Mouse (Mus musculus) ES-E14 (cell line): ENCODE results near the gene Hipk4. TPM values are rescaled to one million over a fixed set of nuclear protein-coding genes. Genes with fewer than 3 reads are reported as not detected.

ENCODE experiments used
- DNase-seq: peaks from one replicate; pipeline ENCODE4 v3.0.0-alpha.2; 2013; ENCODE audit warnings: low read depth, low spot score
- H3K27ac ChIP-seq: 2 replicates; pipeline ENCODE4 v1.5.1; 2012; ENCODE audit warnings: low read depth, mild to moderate bottlenecking, low read length, moderate library complexity, mixed read lengths; ENCODE audit not compliant: poor library complexity, insufficient read depth, severe bottlenecking
- H3K36me3 ChIP-seq: 2 replicates; pipeline ENCODE4 v1.6.1; 2012; ENCODE audit warnings: mild to moderate bottlenecking, low read length, moderate library complexity, mixed read lengths; ENCODE audit not compliant: control insufficient read depth, poor library complexity, insufficient read depth, severe bottlenecking
- H3K4me1 ChIP-seq, 2 experiments: fragments of 150-350 bp in 1 of 2; sonication (generic) in 1 of 2; 2 replicates each; pipeline ENCODE4 v1.6.1; 2012; ENCODE audit warnings: low read length in 2 of 2, mild to moderate bottlenecking in 1 of 2, mixed read lengths in 1 of 2; ENCODE audit not compliant: control insufficient read depth in 2 of 2, insufficient read depth in 2 of 2, poor library complexity in 1 of 2
- H3K4me3 ChIP-seq, 2 experiments: fragments of 150-350 bp in 1 of 2; sonication (generic) in 1 of 2; 2 replicates each; pipeline ENCODE4 v1.5.1; 2012; ENCODE audit warnings: low read length in 2 of 2, low read depth in 1 of 2, mild to moderate bottlenecking in 1 of 2, mixed read lengths in 1 of 2; ENCODE audit not compliant: insufficient read depth in 1 of 2, poor library complexity in 1 of 2, severe bottlenecking in 1 of 2
- H3K9ac ChIP-seq: 2 replicates; pipeline ENCODE4 v1.6.1; 2012; ENCODE audit warnings: low read depth, mild to moderate bottlenecking, low read length, mixed read lengths; ENCODE audit not compliant: poor library complexity, insufficient read depth, severe bottlenecking
- H3K9me3 ChIP-seq: fragments of 150-350 bp; sonication (generic); 2 replicates; pipeline ENCODE4 v1.6.1; 2012; ENCODE audit warnings: low read depth, mild to moderate bottlenecking, low read length; ENCODE audit not compliant: control insufficient read depth, insufficient read depth
- CHD2 ChIP-seq: IDR thresholded peaks from 2 replicates; pipeline ENCODE4 v1.6.1; 2014; ENCODE audit warnings: mild to moderate bottlenecking, low read depth, low read length, inconsistent platforms
- HCFC1 ChIP-seq: IDR thresholded peaks from 2 replicates; pipeline ENCODE4 v1.6.1; 2012; ENCODE audit warnings: low read length, inconsistent platforms, borderline replicate concordance; ENCODE audit not compliant: insufficient read depth
- MAFK ChIP-seq: IDR thresholded peaks from 2 replicates; pipeline ENCODE4 v1.6.1; 2014; ENCODE audit warnings: mild to moderate bottlenecking, low read depth, low read length, inconsistent platforms; ENCODE audit not compliant: insufficient read depth
- ZC3H11A ChIP-seq: IDR thresholded peaks from 2 replicates; pipeline ENCODE4 v1.6.1; 2012; ENCODE audit warnings: low read depth, mild to moderate bottlenecking, inconsistent platforms, low read length, borderline replicate concordance
- ZNF384 ChIP-seq: IDR thresholded peaks from 2 replicates; pipeline ENCODE4 v1.6.1; 2012; ENCODE audit warnings: low read depth, low read length, inconsistent platforms
- in situ Hi-C, 2 experiments: fragments of 600-800 bp; cut with MboI; formaldehyde crosslinking; loops; one replicate each; pipeline ENCODE4 v1.15.1; 2025; ENCODE audit warnings: low sequenced_read_pairs in 2 of 2, inconsistent platforms in 1 of 2; ENCODE audit not compliant: unreplicated experiment in 2 of 2
- total RNA-seq: library from RNA; depleted of rRNA; stranded (reverse); fragments of 300-350 nt; gene quantifications from 2 replicates; pipeline ENCODE4 v1.2.3, GENCODE M21; 2012

Hipk4 gene
- total RNA-seq, 1 experiment: 1.7 TPM

- Histone ChIP-seq H3K36me3 (peaks cover 51% of the 10 kb centered on the region; the same call in 1 of the 2 replicates), H3K4me1 (peaks cover 0 to 12% of the 10 kb centered on the region in 2 experiments; a peak in 2 of 4 replicates), H3K9me3 (no peaks in the 10 kb centered on the region), H3K4me3 (no peak overlapping the region), H3K27ac (no peak overlapping the region), H3K9ac (no peak overlapping the region)
- DNase-seq: no peak
- in situ Hi-C loops: no loop called here
- TF ChIP-seq ZC3H11A (no peak), HCFC1 (no peak), CHD2 (no peak), ZNF384 (no peak)
Measured at GRCm38 (mm10) chr7:27536618-27537017, 13.6 kb downstream of the Hipk4 start.

GRCm38 (mm10) chr7:27537998-27538397 lies 14.9 kb downstream of the Hipk4 start:
- in situ Hi-C loops: no loop called here
- no peak for DNase-seq
- Histone ChIP-seq H3K9ac (no peak overlapping the region), H3K4me1 (peaks cover 2 to 11% of the 10 kb centered on the region in 2 experiments; a peak in 3 of 4 replicates), H3K9me3 (no peaks in the 10 kb centered on the region), H3K27ac (no peak overlapping the region), H3K4me3 (no peak overlapping the region), H3K36me3 (peaks cover 43% of the 10 kb centered on the region; the same call in 1 of the 2 replicates)
- no peak for TF ChIP-seq MAFK
- no peak for TF ChIP-seq HCFC1
- no peak for TF ChIP-seq ZC3H11A
- TF ChIP-seq CHD2: no peak
- TF ChIP-seq ZNF384: no peak

GRCm38 (mm10) chr7:27538797-27539196 lies 15.7 kb downstream of the Hipk4 start:
- Histone ChIP-seq H3K9ac (no peak overlapping the region), H3K27ac (no peak overlapping the region), H3K9me3 (no peaks in the 10 kb centered on the region), H3K36me3 (peaks cover 38% of the 10 kb centered on the region; the same call in 1 of the 2 replicates), H3K4me3 (no peak overlapping the region), H3K4me1 (peaks cover 3 to 11% of the 10 kb centered on the region in 2 experiments; a peak in 3 of 4 replicates)
- DNase-seq: no peak
- TF ChIP-seq MAFK: no peak
- TF ChIP-seq HCFC1: no peak
- no peak for TF ChIP-seq CHD2
- TF ChIP-seq ZNF384: no peak
- in situ Hi-C loops: no loop called here

GRCm38 (mm10) chr7:27540521-27540920 lies 17.5 kb downstream of the Hipk4 start:
- TF ChIP-seq CHD2 (no peak), HCFC1 (no peak), ZC3H11A (no peak), ZNF384 (no peak)
- Histone ChIP-seq H3K27ac (no peak overlapping the region), H3K9me3 (no peaks in the 10 kb centered on the region), H3K36me3 (peaks cover 34% of the 10 kb centered on the region; the same call in 1 of the 2 replicates), H3K4me3 (no peak overlapping the region), H3K4me1 (peaks cover 3 to 13% of the 10 kb centered on the region in 2 experiments; a peak in 3 of 4 replicates), H3K9ac (no peak overlapping the region)
- DNase-seq: no peak
- in situ Hi-C loops: no loop called here

DNA sequence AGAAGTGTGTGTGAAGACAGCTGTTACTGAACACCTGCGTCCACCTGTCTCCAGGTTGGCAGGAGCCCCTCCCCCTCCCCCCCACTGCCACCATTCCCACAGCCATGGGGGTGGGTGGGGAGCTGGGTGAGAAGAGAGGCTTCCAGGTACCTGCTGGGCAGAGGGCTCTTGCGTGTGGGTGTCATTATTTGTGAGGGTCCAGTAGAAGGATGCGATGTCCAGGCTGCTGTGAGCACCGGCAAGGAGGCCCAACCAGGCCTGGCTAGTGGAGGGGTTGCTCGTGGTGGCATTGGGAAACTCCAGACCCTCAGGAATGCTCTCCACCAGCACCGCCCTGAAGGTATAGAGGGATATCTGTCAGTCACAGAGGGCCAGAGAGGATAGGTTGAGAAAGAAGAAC lies 17.9 kb downstream of the Hipk4 start:
- Histone ChIP-seq H3K4me1 (peaks cover 3 to 13% of the 10 kb centered on the region in 2 experiments; a peak in 3 of 4 replicates), H3K27ac (no peak overlapping the region), H3K36me3 (peaks cover 34% of the 10 kb centered on the region; the same call in 1 of the 2 replicates), H3K9ac (no peak overlapping the region), H3K9me3 (no peaks in the 10 kb centered on the region), H3K4me3 (no peak overlapping the region)
- in situ Hi-C loops: no loop called here
- DNase-seq: no peak
- TF ChIP-seq ZNF384: no peak
- no peak for TF ChIP-seq ZC3H11A
- TF ChIP-seq HCFC1: no peak
- TF ChIP-seq CHD2: no peak
- TF ChIP-seq MAFK: no peak
